Mouse (Mus musculus): ENCODE results near the gene Dhrs1.

DNA sequence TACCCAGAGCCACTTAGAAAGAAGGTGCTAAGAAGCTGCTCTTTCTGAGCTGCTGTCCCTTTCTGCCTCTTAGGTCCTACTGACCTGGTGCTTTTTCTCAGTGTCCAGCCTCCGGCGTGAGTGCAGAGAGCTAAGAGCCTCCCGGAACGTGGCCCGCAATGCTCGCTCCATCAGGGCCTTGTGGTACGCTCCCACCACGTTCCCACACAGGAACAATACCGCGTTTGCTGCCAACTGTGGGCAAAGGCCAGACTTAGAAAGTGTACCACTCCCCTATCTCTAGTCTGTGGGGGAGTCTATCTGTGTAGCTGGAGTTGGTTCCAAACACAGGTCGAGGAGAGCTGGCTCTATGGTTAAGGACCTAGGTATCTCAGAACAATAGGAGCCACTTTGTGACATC is 35.2 kb upstream of the Dhrs1 start:
- TF ChIP-seq CTCF (IDR thresholded peaks at IDR 0.05; ENCODE audit: control insufficient read depth, insufficient read depth, insufficient replicate concordance, low read depth, low read length) (no peak), POLR2A (IDR thresholded peaks at IDR 0.05; ENCODE audit: control insufficient read depth, low read depth, low read length) (no peak)
